Mouse (Mus musculus) liver (tissue): ENCODE measurements around the gene Rps6kc1.
A peak's percentile ranks its signal among the peaks of the same experiment; 100 is the strongest.

Experiments used
- DNase-seq: peaks from one replicate; pipeline ENCODE4 v3.0.0-alpha.2; 2020; ENCODE audit warnings: mixed read lengths

Gene Rps6kc1

DNA sequence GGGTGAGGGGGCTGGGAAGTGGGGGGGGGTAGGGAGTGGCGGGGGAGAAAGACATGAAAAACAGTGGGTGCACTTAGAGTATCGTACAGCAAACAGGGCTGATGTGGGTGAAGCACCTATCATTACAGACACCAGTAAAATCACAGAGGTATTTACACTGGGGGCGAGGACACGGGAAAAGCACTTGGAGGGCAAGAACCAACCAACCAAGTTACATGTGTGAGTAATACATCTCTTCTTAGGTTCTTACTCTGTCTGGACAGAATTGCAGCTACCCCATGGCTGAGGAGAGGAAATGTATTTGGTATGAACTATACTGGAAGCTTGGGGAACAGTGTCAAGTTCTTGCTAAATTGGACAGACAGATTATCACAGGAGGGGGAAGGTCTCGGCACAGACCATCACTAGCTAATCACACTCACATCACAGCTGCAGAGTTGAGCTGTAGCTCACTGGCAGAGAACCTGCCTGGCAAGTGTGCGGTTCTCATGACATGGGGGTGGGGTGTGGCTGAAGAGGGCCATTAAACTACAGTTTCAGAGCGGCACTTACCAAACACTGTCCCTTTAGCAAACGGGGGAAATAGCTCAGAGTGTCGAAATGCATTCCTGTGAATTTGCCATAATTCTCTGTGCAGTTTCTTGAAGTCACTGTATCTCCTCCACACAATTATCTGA lies 12.5 kb downstream of the Rps6kc1 start:
- DNase-seq: no peak

DNA sequence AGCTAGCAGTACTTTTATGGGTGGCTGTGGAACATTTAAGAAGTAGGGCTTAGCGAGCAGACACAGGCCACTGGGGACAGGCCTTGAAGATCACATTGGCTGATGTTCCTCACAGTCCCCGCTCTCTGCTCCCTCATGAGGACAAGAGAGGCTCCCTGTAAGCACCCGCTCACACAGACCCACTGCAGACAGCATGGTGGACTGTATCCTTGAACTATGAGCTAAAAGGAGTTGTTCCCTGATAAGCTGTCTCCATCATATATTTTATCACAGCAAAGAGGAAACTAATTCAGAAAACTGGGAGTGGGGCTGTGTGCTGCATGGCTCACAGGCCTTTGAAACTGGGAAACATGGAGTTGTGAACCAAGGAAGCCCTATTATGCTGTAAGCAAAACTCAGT lies 13.4 kb downstream of the Rps6kc1 start:
- no peak for DNase-seq

DNA sequence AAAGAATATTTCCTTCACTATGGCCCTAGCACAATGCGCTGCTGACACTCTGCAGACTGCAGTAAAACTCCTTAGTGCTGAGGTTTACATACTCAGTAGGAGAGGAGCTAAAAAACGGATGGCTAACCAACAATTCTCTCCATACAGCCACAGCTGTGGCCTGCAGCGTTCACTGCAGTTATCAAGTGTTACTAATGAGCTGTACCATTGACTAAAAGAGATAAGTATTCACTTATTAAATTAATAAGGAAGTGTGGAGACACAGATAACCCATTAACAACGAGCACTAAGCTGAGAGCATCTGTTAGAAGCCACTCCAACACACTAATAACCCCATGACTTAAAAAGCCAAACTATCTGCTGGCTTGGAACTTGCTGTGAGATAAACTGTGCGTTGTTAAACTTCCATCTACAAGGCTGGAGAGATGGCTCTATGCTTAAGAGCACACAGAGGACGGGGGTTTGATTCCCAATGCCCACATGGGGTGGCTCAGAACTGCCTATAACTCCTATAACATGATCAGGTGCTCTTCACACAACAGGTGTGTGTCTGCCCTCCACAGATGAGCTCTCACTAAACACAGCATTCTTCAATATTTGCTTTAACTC lies 17.9 kb downstream of the Rps6kc1 start:
- no peak for DNase-seq

DNA sequence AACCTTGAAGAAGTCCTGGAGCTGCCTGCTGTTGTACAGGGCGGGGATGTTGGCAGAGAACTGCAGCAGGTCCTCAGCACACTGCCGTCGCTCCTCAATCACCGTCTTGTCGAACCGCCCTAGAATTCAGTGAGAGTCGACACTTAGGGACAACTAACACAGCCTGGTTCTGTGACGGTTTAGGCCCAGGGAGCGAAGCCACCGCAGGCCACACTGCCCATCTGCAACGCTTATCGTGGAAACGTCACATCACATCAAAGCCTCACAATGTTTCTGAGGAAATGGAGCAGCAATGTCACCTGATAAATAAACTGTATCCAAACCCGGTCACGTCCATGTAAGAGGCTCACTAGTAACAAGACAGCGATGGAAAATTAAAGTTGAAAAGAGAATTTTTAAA lies 22.9 kb downstream of the Rps6kc1 start:
- no peak for DNase-seq

DNA sequence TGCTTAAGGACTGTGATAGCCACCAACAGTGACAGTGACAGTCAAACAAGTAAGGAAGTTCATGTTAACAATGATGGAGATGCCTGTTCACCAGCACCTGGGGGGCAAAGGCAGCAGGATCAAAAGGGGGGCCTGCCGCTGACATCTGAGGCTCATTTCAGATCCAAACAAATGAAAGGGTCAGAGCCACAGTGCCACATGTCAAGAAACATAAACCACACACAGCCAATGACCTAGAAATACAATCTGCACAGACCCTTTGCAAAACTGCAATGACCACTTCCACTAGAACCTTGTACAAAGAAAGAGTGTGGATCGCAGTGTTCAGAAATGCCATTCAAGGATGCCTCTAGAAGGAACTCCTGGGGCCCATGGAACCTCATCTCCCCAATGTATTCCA lies 23.5 kb downstream of the Rps6kc1 start:
- DNase-seq: no peak

DNA sequence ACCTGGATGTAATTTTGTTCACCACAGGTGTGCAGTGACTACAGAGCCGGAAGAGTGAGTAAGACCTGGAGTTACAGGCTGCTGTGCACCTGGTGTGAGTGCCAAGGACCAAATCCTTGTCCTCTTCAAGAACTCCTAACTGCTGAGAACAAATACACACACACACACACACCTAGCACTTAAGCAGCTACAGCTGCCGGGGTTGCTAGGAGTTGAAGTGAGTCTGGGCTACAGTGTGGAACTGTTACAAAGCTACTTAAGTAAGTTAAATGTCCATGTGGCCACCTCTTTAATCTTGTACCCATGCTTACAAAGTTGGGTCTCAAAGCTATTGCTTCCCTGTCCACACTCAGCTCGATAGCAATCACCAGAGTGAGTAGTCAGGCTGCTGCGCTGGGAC lies 25.6 kb downstream of the Rps6kc1 start:
- DNase-seq: no peak

DNA sequence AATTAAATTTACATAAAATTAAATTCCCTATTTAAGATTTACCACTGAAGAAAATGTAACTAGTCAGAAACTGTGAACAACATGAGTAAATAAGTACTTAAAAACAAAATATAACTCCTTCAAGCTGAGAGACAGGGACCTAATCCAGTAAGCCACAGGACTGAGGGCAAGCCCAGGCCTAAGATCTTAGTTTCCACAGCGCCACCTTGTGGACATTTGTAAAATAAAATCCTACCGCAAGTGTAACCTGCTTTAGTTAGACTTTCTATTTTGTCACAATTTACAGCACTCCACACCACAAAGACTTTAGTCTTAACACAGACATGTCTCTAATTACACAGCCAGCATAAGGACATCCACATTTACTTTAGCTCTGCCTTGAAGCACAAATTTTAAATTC lies 30.1 kb downstream of the Rps6kc1 start:
- DNase-seq: peak; percentile 43

DNA sequence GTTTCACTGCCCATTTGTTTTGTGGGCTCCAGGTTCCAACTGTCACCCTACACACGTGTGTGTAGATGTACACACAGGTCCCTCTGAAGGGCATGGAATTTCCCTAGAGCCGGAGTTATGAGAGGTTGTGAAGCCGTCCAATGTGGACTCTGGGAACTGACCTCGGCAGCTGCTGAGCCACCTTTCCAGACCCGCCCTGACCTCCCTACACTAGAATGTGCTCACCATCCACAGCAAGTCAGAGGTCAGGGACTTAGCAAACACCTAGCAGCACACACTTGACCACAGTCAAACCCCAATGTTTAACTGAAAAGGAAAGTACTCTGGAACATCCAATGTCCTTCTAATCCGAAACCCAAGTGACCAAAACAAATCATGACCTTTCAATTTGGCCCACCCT lies 30.9 kb downstream of the Rps6kc1 start:
- peak; percentile 22 for DNase-seq

DNA sequence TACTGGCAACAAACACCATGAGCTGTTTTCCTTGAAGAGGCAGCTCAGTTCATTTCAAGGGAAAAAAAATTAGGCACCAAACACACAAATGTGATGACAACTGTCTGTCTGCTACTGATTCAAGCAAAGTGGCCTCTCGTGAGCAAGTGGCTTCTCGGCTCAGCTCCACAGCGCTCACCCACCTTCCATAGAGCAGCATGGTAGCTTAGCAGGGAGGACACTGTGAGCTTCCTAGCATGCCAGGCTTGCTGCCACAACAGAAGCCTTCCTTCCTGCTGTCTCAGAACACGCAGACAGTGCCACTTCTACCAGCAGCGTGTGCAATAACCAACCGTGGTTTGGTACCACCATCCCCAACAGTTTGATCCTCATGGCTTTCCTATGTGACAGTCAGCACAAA lies 35.8 kb downstream of the Rps6kc1 start:
- DNase-seq: no peak

DNA sequence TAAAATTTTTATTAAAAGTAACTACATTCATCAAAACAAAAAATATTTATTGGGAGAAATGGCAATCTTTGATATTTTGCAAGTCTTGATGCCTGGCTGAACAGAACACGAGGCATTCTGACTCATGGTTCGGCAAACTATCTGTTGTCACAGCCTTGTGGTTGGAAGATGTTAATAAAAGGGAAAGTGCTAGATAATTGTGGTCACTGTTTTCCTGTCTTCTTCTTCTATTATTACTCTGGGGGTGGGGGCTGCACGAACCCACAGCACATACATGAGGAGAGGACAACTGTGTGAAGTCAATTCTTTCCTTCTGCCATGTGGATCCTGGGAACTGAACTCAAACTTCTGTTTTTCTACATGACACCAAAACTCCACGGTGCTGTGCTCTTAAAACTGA lies 36.5 kb downstream of the Rps6kc1 start:
- no peak for DNase-seq

DNA sequence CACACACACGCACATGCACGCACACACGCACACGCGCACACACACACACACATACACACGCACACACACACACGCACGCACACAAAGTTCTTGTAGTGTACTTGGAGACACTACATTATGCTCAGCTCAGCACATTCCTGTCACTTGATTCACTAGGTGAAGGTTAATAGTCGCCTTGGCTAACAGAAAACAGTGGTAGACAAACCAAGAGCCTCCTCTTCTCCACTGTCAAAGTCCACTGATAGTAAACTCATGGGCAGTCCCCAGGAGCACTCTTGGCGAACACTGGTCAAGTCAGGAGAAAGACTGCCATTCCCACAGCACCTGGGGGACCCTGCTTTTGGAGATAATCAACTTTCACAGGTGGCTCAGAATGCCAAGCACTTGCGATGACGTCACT lies 40.5 kb downstream of the Rps6kc1 start:
- no peak for DNase-seq

DNA sequence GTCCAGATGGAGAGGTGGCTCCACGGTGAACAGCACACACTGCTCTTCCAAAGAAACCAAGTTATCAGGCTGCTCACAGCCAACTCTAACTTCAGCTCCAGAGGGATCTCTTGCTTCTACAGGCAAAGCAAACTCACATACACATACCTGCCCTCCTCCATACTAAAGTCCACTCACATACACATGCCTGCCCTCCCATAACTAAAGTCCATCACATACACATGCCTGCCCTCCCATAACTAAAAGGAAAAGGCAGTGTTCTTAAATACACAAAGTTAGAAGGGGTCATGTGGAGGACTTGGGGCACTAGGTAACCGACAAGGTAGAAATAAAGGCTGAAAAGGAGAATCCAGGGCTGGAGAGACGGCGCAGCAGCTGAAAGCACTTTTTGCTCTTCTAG lies 41.6 kb downstream of the Rps6kc1 start:
- DNase-seq: no peak

DNA sequence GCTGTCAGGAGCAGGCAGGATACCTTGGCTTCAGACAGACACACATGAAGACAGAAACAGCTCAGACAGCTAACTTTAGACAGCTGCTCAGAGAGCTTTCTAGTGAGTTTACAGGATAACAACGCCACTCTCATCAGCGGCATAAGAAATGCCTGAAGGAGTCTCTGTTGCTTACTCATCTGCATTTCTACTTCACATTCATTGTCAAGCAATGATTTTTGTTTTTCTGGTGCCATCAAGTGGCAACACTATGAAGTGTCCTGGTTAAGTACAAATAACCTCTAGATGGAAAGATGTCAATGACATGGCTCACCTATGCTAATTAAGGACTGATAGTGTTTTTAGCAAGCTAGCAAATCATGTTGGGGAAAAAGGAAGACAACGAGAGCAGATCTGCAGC lies 42.8 kb downstream of the Rps6kc1 start:
- DNase-seq: no peak

DNA sequence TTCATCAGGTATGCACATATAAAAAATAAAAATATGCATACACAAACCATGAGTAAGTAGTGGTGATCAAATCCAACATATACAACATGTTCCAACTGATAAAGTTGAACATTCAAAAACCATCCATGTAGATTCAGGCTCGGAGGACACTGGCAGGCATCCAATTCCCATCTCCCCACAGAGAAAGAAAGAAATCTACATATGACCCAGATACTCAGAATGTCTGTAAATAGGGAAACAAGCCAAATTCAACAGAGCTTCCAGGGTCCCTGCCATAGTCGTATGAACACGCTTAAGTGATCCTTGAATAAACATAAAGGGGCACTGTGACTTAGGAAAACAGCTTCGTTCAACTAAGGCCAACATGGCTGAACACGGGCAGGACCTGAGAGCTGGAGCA lies 49.9 kb downstream of the Rps6kc1 start:
- no peak for DNase-seq

DNA sequence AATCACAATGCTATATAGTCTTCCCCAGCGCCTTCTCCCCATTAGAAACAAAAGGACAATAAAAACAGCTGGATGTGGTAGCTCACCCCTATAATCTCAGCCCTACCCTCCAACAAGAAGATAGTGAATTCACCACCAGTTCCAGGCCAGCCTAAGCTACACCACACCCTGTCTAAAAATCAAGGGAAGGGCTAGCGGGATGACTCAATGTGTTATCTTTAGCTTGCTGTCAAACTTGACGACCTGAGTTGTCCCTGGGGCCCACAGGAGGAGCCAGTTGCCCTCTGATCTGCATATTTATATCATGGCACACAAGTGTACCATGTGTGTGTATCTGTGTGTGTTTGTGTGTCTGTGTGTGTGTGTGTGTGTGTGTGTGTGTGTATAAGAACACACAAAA lies 57.1 kb downstream of the Rps6kc1 start:
- DNase-seq: no peak

DNA sequence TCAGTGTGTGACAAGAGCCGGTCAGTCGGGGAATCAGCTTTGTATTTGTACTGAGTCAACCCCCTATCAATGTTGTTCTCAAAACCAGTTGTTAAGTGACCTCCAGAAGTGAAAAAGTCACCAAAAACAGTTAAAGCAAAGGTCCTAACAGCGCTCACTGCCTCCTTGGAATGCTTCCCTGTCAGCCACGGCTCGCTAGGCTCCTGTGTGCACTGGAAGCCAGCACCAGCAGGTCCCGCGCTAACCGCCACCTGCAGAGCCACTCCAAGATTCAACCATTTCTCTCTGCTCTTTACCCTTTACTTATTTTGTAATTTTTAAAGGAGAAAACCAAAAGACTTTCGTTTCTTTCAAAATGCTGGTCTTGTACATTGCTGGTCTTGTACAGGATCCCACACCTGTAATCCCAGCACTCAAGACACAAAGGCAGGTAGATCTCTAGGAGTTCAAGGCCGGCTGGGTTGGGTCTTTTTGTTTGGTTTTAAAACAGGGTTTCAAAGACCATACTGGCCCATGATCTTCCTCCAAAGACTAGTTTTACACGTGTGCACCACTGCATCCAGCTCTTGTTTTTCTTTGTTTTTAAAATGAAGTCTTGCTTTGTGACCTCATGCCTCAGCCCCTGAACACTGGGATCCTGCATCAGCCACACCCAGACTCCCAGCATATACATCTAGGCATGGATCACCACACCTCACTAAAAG lies 62.3 kb downstream of the Rps6kc1 start:
- no peak for DNase-seq

DNA sequence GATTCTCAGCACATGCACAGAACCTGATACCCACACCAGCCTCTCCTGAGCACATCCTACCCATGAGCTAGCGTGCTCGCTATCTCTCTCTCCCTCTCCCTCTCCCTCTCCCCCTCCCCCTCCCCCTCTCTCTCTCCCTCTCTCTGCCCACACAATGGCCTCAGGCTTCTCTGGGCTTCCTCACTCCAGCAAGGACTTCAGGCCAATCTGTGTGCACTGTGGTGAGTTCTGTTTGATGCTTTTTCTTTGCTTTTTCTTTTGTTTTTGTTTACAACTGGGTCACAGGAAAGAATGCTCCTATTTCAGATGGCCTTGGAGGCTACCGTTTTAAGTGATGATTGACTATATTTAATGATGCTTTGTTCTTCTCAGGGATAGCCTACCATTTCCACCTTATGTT lies 62.9 kb downstream of the Rps6kc1 start:
- no peak for DNase-seq

DNA sequence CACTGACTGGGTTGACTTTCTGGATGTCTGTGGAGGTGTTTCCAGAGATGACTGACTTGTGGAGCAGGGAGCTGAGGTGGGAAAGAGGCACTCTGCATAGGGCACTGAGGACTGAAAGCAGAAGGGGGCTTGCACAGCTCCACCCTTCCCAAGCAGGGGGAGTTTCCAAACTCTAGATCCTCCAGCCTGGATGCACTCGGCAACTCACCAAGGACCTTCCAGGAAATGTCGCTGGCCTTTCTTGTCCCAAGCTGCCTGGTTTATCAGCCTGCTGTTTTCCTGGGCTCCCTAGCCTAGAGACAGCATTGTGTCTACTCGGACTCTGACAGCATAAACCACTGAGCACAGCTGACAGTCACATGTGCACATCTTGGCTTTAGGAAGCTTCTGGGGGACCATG lies 64.6 kb downstream of the Rps6kc1 start:
- DNase-seq: no peak

DNA sequence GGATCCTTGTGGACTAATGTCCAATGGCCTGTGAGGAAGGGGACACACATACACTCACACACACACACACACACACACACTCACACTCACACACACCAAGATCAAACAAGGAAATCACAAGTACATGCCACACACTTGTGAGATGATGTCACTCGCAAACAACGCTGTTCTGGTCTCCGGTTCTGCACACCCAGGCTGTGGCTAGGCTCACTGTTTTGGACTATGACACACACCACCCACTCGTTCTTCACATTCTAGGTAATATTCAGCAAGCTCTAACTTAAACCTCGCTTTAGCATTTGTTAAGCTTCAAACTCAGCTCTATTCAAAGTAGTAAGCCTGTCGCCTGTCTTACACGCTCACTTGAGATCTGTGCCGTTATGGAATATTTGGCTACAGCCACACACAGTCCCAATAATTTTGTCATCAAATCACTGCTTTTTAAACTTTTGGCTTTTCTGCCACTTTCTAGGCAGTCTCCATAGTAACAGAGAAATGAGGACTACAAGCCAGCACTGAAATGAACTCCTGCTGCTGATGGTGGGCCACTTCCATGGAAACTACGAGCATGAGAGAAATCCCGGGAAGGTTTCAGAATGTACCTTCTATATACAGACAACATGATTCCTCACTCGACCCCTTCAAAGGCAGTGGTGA lies 65.4 kb downstream of the Rps6kc1 start:
- no peak for DNase-seq

DNA sequence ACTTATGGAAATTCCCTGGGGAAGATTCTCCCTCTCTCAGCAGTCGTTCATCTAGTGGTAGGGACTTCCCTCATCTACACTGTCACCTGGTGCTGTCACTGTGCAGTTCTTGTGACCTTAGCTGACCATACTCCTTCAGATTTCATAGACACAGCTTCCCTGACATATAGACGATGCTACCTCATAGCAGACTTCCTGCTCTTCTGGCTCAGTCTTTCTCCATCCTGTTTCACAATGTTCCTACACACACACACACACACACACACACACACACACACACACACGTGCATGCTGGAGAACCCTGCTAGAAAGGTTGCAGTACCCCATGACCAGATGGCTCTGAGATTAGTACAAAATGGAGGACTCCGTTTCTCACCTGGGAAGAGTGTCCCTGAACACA lies 66.2 kb downstream of the Rps6kc1 start:
- no peak for DNase-seq

DNA sequence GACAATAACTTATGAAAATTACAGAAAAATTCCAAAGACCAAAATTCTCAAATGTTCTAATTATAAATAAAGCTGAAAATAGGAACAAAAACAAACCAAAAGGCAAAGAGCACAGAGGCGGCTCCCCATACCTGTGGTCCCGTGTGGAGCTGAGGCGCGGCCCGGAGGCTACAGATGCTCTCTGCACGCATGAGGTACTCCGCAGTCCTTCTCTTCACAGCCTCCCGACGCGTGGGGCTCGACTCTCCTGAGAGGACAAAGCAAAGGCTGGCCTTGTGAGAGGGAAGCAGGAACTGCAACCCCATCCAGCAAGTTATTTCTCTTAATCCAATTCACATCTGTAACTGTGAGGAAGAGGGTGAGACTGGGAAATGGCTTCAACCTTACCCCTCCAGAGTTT lies 67.2 kb downstream of the Rps6kc1 start:
- no peak for DNase-seq

DNA sequence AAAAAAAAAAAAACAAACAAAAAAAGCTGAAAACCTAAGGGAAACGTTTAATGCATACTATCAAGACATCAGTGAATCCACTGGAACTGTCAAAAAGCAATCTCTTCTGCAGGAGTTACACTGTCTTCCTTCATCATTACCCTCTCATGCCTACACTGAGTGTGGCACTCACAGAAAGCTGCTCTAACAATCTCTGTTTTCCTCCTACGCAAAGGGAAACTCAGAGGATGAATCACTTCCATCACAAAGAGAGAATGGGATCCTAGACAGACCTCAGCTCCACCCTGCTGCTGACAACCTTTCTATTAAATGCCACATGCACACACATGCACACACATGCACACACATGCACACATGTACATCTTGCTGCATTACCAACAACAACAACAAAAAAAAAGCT lies 75.5 kb downstream of the Rps6kc1 start:
- DNase-seq: no peak

DNA sequence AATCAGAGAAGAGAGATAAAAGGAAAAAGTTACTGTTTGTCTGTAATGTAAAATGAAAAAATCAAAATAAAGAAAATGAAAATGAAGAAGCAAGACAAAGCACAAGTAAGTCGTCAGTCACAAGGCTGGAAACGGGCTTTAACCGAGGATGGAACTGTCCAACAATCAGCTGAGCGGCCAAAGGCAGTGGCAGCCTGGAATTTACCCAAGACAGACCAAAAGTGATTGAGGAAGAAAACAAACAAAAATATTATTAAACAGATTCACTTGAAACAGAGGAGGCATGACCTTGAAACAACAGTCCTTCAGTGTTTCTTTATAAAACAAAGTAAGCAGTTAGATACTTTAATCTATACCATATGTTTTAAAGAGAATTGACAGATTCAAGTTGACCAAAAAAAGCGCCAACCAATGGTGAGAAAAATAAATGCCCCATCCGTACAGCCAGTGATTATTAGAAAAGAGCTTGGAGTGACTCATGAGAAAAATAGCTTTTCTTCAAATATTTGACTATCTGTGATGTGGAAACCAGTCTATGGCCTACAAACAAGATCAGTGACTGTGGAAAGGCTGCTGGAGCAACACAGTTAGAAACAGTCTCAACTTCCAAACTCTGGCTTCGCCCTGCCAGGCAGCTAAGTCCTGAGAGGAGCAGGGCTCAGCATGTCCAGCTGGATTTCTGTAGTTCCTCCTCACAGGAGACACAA lies 77.2 kb downstream of the Rps6kc1 start:
- DNase-seq: no peak
